Mouse (Mus musculus) erythroblast, embryonic 14.5 days (primary cell): Measurements from ENCODE around the gene Gm17657. TPM values are rescaled to one million over a fixed set of nuclear protein-coding genes. Genes with fewer than 3 reads are reported as not detected.

Source experiments
- H3K27me3 ChIP-seq: 2 replicates; pipeline ENCODE4 v1.6.1; 2012; ENCODE audit warnings: inconsistent platforms; ENCODE audit not compliant: control insufficient read depth
- H3K36me3 ChIP-seq: 2 replicates; pipeline ENCODE4 v1.6.1; 2012; ENCODE audit warnings: mild to moderate bottlenecking, inconsistent platforms; ENCODE audit not compliant: control insufficient read depth
- H3K4me1 ChIP-seq: 2 replicates; pipeline ENCODE4 v1.6.1; 2012; ENCODE audit warnings: inconsistent platforms; ENCODE audit not compliant: control insufficient read depth
- H3K4me3 ChIP-seq: replicated peaks from 2 replicates; pipeline ENCODE3; 2012; ENCODE audit warnings: moderate library complexity, mild to moderate bottlenecking, inconsistent platforms
- H3K9me3 ChIP-seq: 2 replicates; pipeline ENCODE4 v1.6.1; 2012; ENCODE audit warnings: low read length, inconsistent platforms, mixed read lengths; ENCODE audit not compliant: control insufficient read depth
- GATA1 ChIP-seq: IDR thresholded peaks from 2 replicates; pipeline ENCODE4 v1.6.1; 2012; ENCODE audit warnings: low read length, inconsistent platforms, mixed read lengths
- TAL1 ChIP-seq: IDR thresholded peaks from 3 replicates; pipeline ENCODE4 v1.6.1; 2012; ENCODE audit warnings: low read length, inconsistent platforms, mixed read lengths
- polyA plus RNA-seq: library from polyadenylated mRNA; stranded (reverse); fragments of >175 nt; gene quantifications from 2 replicates; pipeline ENCODE4 v1.2.3, GENCODE M21; 2012

Gene Gm17657
- polyA plus RNA-seq, 1 experiment, result not detected

DNA sequence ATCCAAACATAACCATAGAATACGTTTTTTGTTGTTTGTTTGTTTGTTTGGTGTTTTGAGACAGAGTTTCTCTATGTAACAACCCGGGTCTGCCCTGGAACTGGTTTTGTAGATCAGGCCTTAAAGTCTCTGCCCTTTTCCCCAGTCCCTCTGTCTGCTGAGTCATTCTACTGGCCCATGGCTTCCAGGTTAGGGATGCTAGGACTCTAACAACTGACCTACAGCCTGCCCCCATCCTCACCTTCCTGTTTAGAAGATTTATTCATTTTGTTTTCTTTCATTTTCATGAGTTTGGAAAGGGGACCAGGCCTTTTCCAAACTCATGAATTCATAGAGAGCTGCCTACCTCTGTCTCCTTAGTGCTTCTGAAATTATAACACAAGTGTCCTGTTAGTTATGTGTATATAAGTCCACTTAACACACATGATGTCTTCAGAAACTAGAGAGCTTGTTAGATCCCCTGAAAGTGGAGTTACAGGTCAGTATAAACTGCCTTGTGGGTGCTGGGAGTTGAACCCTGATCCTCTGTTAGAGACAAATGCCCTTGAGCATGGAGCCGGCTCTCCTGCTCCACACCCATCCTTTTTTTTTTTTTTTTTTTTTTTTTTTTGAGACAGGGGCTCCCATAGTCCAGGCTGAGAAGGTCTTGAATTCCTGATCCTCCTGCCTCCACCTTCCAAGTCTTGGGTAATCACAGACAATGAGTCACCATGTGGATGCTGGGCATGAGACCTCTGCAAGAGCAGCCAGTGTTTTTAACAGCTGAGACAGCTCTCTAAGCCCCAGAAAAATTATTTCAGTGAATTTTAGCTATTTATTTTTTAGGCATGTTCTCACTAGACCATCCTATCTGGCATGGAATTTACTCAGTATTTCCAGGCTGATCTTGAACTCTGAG is 63.9 kb downstream of the Gm17657 start:
- peaks cover 74% of the 10 kb centered on the region for H3K4me1 ChIP-seq
- no peak for TF ChIP-seq GATA1
- TF ChIP-seq TAL1, result no peak
- no peak overlapping the region for H3K4me3 ChIP-seq

DNA sequence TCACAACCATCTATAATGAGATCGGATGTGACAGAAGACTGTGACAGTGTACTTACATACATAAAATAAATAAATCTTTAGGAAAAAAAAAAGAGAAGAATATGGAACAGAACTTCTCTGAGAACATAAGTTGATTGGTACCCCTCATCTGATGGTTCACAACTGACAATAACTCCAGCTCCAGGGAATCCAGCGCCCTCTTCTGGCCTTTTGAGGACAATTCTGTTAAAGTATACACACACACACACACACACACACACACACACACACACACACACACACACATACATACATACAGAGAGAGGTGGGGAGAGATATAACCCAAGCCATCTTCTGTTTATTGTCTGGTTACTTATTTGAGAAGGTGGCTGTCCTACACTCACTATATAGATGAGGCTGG is 65.0 kb downstream of the Gm17657 start:
- Histone ChIP-seq H3K36me3 (peaks cover 4% of the 10 kb centered on the region; the same call in 1 of the 2 replicates), H3K4me1 (peaks cover 80% of the 10 kb centered on the region), H3K9me3 (peaks cover 15% of the 10 kb centered on the region), H3K27me3 (no peaks in the 10 kb centered on the region; the same call in none of the 2 replicates), H3K4me3 (no peak overlapping the region)
- TF ChIP-seq GATA1, result no peak
- no peak for TF ChIP-seq TAL1

More for the DNA sequence above, 63.9 kb downstream of the Gm17657 start:
- H3K36me3 ChIP-seq, result peaks cover 4% of the 10 kb centered on the region
- peaks cover 15% of the 10 kb centered on the region for H3K9me3 ChIP-seq
- no peaks in the 10 kb centered on the region; the same call in none of the 2 replicates for H3K27me3 ChIP-seq

DNA sequence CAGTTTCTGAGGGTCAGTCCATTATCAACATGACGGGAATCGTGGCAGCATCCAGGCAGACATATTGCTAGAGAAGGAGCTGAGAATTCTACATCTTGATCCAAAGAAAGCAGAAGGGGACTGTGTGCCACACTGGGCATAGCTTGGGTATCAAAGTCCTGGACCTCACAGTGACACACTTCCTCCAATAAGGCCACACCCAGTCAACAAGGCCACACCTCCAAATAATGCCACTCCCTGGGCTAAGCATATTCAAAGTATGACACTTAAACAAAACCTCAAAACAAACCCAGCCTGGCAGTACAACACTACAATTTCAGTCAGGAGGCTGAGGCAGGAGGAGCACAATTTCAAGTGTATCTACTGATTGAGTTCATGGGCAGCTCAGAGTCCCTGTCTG is 66.2 kb downstream of the Gm17657 start:
- H3K36me3 ChIP-seq, result peaks cover 2% of the 10 kb centered on the region; the same call in 1 of the 2 replicates
- H3K4me1 ChIP-seq, result peaks cover 75% of the 10 kb centered on the region
- H3K9me3 ChIP-seq, result peaks cover 15% of the 10 kb centered on the region
- TF ChIP-seq TAL1 (no peak), GATA1 (no peak)
- no peak overlapping the region for H3K4me3 ChIP-seq
- no peaks in the 10 kb centered on the region; the same call in none of the 2 replicates for H3K27me3 ChIP-seq

DNA sequence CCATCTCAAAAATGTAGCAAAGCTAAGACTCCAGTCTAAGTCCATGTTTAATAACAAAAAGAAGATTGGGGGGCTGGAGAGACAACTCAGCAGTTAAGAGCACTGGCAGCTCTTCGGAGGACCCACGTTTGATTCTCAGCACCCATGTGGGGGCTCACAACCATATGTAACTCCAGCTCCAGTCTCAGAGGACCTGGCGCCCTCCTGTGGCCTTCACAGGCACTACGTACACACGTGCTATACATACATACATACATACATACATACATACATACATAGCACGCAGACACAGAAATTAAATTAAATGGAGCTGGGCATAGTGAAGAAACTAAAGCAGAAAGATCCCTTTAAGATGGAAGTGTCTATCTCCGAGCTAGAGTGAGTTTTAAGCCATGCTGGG is 66.8 kb downstream of the Gm17657 start:
- peaks cover 15% of the 10 kb centered on the region for H3K9me3 ChIP-seq
- no peak overlapping the region for H3K4me3 ChIP-seq
- peaks cover 77% of the 10 kb centered on the region for H3K4me1 ChIP-seq
- peaks cover under 1% of the 10 kb centered on the region; the same call in 1 of the 2 replicates for H3K36me3 ChIP-seq
- TF ChIP-seq TAL1 (no peak), GATA1 (no peak)
- H3K27me3 ChIP-seq, result peaks cover 2% of the 10 kb centered on the region

DNA sequence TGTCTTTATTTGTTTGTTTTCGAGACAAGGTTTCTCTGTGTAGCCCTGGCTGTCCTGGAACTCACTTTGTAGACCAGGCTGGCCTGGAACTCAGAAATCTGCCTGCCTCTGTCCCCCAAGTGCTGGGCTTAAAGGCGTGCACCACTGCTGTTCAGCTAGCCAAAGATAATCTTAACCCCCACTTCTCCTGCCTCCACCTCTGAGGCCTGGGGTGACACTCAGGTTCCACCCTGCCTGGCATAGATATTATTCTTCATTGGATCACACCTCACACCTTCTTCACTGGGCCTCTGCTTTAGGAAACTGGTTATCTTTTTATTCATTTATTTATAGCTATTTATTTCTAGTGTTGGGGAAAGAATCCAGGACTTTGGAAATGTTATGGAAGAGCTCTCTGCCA is 69.2 kb downstream of the Gm17657 start:
- H3K27me3 ChIP-seq, result peaks cover 10% of the 10 kb centered on the region
- no peak overlapping the region for H3K4me3 ChIP-seq
- peaks cover 15% of the 10 kb centered on the region for H3K9me3 ChIP-seq
- peaks cover 59% of the 10 kb centered on the region for H3K4me1 ChIP-seq
- no peaks in the 10 kb centered on the region; the same call in 1 of the 2 replicates for H3K36me3 ChIP-seq
- TF ChIP-seq TAL1 (no peak), GATA1 (no peak)

DNA sequence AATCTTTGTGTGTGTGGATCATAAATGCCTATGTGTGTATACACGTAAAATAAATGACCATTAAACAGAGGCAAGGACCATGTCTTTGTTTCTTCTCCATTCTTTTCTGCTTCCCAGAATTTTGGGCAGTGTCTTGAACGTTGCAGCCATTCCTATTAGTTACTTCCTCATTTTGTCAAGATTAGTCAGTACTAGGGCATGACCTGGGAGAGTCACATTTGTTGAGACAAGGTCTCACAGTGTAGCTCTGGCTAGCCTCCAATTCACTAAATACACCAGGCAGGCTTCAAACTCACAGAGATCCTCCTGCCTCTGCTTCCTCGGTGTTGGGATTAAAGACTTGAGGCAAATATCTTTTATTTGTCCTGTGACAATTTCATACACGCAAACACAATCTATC is 71.2 kb downstream of the Gm17657 start:
- TF ChIP-seq GATA1 (no peak), TAL1 (no peak)
- Histone ChIP-seq H3K9me3 (peaks cover 12% of the 10 kb centered on the region), H3K4me3 (no peak overlapping the region), H3K36me3 (no peaks in the 10 kb centered on the region; the same call in 1 of the 2 replicates), H3K4me1 (peaks cover 47% of the 10 kb centered on the region), H3K27me3 (peaks cover 18% of the 10 kb centered on the region)

DNA sequence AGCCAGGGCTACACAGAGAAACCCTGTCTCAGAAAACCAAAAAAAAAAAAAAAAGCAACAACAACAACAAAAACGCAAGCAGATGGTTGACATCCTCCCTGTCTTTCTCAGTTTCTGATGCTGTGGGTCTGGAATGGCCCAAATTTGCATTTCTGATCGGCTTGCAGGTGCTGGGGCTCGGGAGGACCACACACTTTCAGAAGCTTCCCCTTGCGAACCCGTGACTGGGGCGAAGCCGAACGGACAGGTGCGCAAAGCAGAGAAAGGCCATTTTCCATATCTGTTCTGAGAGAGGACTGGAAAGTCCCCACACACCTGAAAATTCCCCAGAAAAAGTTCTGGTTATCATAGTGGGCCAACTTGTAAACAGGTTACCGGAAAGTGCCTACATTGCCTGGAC is 72.1 kb downstream of the Gm17657 start:
- Histone ChIP-seq H3K9me3 (peaks cover 2% of the 10 kb centered on the region), H3K4me3 (no peak overlapping the region), H3K4me1 (peaks cover 42% of the 10 kb centered on the region), H3K36me3 (no peaks in the 10 kb centered on the region; the same call in 1 of the 2 replicates), H3K27me3 (peaks cover 25% of the 10 kb centered on the region)
- no peak for TF ChIP-seq TAL1
- no peak for TF ChIP-seq GATA1

DNA sequence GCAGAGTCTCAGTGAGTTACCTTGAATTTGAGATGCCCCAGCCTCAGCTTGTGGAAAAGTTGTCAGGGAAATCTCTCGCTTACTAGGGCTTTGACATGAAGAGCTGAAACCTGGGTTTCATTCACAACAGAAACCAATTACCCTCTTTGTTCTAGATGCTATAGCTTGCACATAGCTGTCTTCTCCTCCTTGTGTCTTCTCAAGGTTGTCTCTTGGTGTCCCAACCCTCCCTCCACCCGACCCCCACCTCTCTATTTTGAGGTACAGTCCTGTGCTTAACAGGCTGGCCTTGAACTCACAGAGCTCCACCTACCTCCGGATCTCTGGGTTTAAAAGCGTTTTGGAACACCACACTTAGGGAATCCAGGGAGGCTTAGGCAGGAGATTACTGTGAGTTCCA is 73.0 kb downstream of the Gm17657 start:
- Histone ChIP-seq H3K9me3 (peaks cover 2% of the 10 kb centered on the region), H3K36me3 (no peaks in the 10 kb centered on the region), H3K4me1 (peaks cover 39% of the 10 kb centered on the region), H3K4me3 (no peak overlapping the region), H3K27me3 (peaks cover 33% of the 10 kb centered on the region)
- TF ChIP-seq GATA1 (no peak), TAL1 (no peak)

DNA sequence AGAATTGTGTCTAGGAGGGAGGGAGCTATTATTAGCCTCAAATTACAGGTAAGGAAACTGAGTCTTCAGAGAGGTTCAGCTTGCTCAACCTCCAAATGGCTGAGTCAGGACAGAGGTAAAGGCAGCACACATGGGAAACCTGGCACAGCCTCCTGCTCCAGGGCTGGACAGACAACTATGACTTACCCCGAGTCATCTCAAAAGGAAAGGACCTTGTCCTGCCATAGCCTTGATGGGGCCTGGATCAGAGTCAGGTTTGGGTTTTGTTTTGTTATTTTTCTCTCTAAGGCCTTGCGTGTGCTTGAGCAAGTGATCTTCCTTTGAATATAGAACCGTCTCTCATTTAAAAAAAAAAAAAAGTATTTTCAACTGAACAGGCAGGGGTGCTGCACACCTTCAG is 74.3 kb downstream of the Gm17657 start:
- TF ChIP-seq GATA1 (no peak), TAL1 (no peak)
- Histone ChIP-seq H3K27me3 (peaks cover 45% of the 10 kb centered on the region), H3K4me1 (peaks cover 34% of the 10 kb centered on the region), H3K4me3 (no peak overlapping the region), H3K36me3 (no peaks in the 10 kb centered on the region), H3K9me3 (peaks cover 4% of the 10 kb centered on the region)
